Mouse (Mus musculus): Measurements from ENCODE around the gene Plcl1.
A peak's percentile ranks its signal among the peaks of the same experiment; 100 is the strongest.

Gene Plcl1

DNA sequence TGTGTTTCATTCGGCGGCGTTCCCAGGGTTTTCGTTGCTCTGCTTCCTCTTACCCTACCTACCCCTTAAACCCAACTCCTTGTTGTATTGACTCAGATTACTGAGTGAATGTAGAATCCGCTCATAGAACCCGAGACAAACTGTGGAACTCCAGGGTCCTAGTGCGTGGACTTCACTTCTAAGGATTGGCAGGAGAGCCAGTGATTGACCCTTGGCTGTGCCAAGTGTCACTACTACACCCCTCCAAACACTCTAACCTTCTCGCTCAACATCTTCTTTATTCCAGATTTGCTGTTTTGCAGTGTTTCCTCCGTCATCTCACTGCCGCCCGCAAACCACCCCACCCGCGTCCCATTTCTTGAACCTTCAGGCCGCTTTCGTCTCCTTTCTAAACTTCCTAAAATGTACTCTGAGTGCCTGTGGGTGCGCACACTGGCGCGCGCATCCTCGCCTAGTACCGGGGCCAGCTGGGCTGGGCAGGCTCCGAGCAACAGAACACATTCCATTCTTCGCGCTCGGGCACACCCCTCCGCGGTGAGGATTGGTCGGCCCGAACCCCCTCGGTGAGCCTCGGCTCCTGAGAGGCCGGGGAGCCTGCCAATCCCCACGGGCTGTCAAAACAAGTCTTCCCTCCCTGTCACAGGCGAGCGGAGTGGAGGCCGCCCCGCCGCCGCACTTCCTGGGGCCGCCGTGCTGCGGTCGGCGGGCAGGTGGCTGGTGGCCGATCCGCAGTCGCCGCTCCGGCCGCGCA lies at the start of gene Plcl1:
TSS of gene Plcl1 (plus strand) at position 650 of the 751 bp plus-strand sequence.
- peak; percentile 98 for DNase-seq

DNA sequence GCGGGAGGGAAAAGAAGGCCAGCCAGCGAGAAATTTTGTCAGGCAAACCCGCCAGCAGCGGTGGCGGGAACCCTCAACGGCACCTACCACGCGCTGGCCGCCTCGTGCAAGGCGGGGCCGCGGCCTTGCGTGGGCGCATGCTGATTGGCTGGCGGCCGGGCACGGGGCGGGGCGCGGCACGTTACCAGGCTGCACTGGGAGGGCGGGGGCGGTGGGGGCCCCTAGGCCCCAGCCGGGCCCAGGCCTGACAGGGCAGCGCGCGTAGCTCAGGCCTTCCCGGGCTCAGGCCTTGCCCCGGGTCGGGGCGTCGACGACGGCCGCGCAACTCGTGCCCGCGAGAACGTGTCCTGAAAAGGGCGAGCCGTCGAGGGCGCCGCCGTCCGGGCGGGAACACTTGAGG lies 43.1 kb upstream of the Plcl1 start:
- no peak for DNase-seq

DNA sequence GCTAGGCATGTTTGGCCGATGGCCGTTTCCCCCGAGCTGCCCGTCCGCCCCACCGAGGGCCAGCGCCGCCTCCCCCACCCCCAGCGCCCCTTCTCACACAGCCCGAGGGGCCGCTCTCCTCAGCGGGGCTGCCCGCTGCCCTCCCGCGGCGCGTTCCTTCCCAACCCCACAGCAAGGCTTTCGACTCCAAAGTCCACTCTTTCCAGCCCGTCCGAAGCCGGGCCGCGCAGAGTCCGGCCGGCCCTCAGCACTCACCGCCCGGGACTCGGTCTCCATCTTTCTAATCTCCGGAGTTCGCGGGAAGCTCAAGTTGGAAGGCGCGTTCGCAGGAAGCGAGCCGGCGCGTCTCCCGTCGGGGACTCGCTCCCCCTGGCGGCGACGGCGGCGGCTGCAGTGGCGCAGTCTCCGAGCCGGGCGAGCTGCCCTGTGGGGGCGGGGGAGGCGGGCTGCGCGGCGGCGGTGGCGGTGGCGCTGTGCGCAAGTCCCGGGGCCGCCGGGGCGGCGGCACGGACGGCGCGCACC lies 42.6 kb upstream of the Plcl1 start, which contains the start of gene Boll:
TSS of gene Boll (minus strand) at position 426 of the 522 bp plus-strand sequence.
- peak; percentile 72 for DNase-seq

DNA sequence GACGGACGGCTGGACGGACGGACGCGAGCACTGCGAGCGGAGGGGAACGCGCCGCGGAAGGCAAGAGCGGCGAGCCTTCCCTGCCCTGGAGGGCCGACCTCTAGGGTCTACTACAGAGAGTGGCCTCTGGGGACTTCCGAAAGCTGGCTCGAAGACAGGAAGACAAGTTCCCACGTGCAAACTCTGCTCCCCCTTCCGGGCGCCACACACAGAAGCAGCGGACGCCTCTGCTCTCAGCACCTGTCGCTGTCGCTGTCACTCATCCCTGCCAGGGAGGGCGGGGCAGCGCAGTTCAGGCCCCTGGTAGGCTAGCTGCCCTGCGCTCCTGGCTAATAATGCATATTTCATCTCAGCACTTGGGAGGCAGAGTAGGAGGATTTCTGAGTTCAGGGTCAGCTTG lies 42.1 kb upstream of the Plcl1 start:
- peak; percentile 63 for DNase-seq

DNA sequence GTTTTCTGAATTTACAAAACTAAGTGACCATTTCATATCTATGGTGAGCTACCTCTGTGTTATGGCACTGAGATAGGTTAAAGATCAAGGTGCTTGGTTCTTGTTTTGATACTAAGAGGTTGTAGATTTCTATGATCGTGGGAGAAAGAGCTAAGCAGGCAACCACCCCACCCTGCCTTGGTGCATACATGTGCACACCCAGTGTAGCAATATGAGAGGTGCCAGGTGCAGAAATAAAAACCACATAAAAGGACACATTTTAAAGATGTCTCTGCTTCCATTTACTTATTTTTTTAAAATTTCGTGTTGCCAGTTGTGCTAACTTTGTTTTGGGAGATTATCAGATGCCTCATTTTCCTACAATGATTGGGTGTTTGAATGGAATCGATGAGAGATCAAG lies 33.1 kb upstream of the Plcl1 start:
- no peak for DNase-seq

DNA sequence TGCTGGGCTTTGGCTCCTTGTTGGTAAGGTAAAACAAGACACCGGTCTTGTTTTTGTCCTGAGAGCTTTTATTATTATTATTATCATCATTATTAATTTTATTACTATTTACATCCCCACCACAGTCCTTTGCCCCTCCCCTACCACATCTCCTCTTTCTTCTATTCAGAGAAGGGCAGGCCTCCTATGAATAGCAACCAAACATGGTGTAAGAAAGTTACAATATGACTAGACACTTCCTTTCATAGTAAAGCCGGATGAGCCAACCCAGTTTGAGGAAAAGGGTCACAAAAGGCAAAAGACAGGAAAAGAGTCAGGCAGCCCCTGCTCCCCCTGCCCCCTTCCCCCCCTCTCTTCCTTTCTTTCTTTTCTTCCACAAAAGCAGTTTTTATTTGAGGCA lies 25.2 kb upstream of the Plcl1 start:
- no peak for DNase-seq

DNA sequence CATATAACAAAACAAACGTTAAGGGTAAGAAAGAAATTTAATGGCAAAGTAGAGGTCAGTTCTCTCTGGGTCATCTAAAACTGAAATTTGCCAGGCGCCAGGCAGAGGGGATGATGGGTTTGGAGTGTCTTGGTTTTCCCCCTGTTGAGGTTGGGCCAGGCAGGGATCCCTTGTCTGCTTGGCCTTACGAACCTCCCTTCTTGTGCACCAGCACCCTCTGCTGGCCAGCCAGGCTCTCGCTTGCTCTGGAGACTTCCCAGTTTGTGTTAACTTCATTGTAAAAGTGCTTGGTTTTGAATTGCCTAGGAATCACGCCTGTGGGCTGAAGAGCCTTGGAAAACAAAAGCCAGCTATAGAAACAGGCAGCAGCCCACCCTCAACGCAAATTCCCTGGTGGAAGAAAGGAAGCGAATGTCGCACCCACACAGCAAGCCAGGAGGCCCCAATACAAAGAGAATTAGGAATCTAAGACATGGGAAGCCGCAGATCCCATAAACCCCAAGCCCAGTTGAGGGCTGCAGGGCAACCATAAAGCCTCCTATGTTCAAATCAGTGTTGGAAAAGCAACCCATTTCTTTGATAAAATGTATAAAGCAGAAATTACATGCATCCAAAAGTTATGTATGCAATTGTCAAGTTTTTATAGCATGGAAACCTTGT lies 22.5 kb upstream of the Plcl1 start:
- peak; percentile 84 for DNase-seq

DNA sequence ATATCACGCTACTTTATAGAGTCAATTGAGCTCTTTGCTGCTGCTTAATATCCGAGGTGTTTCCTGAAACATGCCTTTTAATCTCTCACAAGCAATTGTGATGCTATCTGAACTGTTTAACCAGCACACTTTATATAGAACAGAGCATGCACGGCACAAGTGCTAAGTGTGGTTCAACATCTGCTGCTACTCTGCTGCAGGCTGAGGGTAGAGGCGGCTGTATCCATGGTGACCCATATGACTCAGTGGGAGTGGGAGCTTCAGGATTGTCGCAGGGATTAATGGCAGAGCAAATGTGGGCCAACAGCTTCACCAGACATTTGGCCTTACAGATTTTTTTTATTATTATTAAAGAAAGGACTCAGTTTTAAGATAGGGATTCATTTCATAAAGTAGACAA lies 5.8 kb upstream of the Plcl1 start:
- DNase-seq, result no peak

DNA sequence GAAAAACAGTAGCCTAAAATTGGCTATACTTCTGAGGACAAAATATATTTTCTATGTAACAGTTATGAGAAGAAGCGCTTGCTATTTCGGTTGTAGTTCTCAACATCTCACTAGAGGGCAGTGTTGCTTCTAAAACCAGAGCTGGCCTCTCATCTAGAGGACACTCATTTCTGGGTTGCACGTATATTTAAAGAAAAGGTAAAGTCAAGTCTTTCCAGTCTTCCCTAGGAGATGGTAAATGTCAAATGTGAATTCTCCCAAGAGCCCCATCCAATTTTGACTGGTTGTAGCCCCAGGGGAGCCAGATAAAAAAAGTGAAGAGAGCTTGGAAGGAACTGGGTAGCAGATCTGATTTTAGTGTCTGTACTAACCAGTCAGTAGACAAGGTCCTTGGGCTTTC lies 1.3 kb upstream of the Plcl1 start:
- peak; percentile 85 for DNase-seq

DNA sequence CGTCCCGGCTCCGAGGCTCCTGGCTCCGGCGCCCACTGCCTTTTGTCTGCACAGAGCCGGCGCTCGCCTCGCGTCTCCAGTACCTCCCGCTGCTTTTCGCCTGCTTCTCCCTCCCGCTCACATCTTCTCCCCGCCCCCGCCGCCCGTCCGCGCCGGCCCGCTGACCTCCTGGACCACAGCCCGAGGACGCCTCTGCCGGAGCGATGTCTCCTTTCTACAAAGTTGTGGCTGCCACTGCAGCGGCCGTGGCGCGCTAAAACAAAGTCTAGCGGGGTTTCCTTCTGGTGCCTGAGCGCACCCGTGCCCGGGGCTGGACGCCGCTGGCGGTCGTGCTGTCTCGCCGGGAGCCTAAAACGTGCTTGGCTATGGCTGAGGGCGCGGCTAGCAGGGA lies 297 bp downstream of the Plcl1 start:
- peak; percentile 83 for DNase-seq

DNA sequence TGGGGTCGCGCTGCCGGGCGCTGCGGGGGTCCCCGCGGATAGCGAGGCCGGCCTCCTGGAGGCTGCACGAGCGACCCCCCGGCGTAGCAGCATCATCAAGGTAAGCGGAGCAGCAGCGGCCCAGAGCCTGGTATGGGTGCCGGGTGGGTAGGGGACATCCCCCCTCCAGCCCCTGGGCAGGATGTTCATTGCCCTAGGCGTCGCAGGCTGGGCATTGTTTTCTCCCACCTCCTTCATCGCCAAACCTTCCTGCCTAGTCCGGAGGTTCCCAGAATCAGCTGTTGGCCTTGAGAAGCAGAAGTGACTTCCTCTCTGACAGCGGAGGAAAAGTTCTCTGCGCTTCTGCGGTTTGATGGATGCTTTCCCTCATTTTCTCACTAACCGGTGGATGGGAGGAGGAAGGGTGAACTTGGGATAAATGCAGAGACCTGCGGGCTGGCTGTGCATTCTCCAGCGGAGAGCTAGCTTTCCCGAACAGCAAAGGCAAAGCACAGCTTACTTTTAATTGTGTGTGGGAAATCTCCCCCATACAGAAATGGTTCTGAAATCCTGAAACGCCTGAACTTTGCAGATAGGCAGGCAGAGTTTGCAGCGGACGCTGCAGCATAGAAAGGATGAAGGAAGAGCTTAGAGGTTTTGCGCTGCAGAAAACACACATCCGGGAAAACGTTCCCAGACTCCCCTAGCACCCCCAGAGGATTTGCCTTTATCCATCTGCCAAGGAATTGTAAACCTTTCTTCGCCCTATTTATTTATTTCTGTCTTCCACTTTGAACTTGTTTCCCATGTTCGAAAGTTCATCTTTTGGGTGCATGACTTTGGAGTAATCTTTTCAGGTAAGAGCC lies 1.0 kb downstream of the Plcl1 start:
- peak; percentile 20 for DNase-seq

DNA sequence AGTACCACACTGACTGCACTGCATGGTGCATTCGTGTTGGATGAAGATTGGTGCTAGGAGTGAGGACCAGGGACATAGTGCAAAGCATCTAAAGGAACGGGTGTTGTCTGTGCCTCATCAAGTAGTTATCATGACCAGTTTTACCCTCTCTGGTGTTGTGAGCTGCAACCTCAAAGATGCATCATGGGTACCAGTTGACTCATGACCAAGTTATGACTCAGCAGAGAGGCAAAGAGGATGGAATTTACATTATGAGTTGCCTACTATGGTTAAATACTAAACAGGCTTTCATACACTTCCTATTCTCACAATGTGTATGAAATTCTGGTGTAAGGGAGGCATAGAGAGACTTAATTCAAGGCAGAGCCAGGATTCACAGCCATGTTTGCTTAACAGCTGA lies 4.9 kb downstream of the Plcl1 start:
- no peak for DNase-seq

DNA sequence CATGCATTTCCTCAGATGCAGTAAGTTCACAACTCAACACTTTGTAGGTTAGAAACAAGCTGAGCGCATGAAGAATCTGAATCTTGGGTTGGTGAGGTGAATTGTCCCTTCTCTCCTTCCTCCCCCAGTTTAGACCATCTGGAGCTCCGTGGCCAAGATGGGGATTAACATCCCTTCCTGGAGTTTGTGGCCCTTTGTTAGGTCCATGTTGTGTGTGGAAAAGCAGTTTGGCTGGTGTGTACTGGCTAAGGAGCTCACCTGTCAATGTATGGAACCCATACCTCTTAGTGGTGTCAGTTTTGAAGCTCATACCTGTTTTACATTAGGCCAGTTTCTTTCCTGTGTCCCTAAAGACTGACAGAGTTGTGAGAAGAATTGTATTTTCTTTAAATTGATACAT lies 5.4 kb downstream of the Plcl1 start:
- no peak for DNase-seq

DNA sequence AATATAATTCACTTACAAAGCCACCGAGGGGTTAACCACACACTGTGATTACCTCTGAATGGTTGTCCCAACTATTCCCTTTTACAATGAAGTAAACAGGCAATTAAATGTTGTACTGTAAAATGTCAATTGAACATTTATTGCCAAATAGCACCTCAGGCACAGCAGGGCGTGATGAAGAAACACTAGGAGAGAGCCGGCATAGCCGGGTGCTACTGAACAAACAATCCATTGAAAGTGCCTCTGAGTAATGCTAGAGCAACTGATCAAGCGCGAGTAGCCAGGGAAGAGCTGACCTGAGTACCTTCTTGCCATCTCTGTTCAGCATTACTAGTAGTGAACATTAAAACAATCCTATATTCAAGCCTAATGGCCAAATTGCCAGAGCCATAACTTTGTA lies 6.8 kb downstream of the Plcl1 start:
- no peak for DNase-seq

DNA sequence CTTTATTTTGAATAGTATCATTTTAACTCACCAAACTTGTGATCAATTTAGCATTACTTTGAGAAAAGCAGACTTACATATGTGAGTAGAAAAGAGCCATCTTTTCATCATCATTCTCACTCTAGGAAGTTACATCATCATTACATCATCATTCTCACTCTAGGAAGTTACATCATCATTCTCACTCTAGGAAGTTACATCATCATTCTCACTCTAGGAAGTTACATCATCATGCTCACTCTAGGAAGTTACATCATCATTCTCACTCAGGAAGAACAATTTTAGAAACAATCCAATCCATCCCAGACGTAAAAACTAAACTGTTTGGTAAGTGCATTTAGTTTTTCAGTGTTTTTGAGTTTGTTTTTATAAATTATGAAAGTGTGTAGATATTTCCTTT lies 7.8 kb downstream of the Plcl1 start:
- DNase-seq, result no peak

DNA sequence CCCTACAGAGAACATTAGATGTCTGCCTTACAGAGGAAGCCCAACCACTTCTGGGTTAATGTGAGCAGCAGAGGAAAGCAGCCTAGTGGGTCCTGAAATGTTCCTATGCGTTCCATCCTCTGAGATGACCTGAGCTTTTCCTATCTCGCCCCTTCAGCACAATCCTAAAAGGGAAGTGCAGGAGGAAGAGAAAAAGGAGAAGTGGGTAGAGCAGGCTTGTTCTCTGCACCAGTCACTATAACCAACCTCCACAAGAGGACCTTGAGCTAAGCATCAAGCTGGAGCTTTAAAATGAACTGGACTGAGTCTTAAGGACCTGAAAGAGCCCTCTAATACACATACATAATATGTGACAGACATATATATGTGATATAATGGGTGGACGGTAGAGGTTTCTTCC lies 13.2 kb downstream of the Plcl1 start:
- no peak for DNase-seq

DNA sequence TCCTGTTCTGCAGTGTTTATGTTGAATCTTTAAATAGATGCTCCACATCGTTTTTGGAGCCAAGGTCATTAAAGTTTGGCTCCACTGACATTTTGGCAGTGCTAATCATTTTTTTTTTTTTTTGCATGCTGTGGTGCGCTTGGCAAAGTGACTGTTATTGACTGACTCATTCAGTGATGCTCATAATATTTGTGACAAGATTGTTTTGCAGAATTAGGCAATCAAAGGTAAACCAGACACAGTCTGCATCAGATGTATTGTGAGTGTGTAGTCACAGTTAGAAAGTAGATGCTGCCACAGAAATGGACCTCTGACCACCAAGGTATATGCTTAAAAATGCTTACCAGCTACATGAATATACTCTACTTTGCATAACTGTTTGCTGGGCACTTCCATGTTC lies 21.9 kb downstream of the Plcl1 start:
- no peak for DNase-seq

DNA sequence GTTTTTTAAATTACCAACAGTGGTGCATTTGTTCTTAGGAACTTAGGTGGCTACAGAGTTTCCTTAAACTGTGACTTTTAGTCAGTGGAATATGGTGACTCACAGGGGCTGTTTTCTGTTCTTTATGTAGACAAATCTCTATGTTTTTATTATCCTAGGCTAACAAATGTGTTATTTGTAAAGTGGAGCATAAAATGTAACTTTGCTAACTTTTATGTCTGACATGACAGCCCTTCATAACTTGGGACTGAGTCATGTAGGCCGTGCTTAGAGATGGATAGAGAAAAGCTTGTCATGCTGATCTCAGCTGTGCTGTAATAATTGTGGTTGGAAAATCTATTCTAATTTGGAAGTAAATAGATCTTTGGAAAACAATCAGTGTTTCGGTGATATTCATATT lies 23.3 kb downstream of the Plcl1 start:
- no peak for DNase-seq

DNA sequence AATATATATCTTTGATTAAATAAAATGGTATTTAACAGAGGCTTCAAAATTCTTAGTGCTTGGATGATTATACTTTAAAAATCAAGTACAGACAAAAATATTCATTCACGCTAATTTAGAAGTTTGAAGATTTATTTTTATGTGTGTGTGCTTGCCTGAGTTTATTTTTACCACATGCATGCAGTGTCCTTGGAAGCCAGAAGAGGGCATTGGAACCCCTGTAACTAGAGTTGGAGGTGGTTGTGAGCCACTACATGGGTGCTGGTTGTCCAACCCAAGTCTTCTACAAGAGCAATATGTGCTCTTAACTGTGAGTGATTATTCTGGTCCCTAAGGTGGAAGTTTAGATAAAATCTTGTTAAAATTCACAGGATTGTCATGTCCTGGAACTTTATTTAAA lies 24.0 kb downstream of the Plcl1 start:
- DNase-seq, result no peak

DNA sequence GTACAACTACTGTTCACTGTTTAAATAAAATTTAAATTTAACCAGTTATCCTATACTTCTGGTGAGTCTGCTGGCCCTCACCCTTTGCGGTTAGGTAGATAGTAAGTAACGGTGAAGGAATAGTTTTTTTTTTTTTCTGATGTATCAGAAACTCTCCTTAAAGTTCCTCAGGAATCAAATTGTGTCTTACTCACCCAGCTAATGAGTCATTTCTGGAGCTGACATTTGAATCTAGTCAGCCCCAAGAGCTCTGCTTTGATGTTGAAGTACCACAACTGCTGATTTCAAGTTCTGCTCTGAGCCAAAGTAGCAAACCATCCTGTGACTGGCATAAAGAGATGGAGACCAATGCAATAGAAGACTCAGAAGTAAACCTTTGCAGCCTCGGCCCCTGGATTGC lies 24.9 kb downstream of the Plcl1 start:
- DNase-seq, result no peak

DNA sequence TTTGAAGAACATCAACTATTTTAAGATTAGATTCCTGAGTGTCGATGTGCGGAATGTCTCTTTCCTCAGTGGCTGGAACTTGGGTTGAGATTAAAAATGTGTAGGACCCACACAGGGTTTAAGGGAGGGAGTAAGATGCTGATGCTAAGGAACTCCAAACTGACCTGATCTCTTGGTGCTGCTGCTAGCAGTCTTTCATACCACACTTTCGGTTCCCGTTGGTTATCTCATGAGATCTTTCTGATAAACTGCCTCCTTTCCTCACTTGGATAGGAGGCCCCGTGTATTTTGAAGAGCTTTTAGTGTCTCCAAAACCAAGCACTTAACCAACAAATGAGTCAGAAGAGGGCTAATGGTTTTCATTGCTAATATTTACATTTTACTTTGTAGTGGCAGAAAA lies 30.9 kb downstream of the Plcl1 start:
- DNase-seq, result no peak

DNA sequence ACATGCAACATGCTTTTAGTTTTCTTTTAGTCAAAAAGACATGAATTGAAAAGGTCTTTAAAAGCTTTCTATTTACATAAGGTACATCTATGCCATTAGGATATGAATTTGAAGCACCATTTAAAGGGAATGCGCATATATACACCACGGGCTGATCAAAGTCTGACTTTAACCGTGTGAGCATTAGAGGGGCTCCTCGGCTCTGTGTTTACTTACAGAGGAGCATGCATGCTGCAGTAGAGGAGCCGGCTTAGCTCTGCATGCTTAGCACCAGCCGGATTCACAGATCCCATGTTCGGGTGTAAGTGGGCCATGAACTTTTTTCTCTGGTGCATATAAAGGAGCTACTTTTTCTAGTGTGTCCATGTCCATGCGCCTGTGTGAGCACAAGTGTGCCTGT lies 31.4 kb downstream of the Plcl1 start:
- no peak for DNase-seq

DNA sequence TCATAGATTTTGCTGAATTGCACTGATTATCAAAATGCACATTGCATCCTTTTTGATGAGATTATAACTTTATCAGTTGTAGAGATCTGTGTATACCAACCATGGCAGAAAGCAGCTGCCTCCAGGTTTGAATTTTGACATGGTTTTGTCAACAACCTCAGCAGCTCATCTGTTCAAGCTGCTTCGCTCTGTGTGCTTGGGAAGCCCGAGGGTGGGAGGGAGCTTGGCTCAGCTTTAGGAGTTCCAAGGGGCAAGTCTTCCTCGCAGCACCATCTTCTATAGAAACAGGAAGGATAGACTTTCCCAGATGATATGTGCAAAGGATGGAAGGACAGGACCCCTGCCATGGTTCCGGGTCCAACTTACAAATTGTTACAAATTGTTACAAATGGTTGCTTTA lies 32.9 kb downstream of the Plcl1 start:
- no peak for DNase-seq

All from kidney, adult 9 months (tissue).